7 mouse cellular contexts compared by ENCODE assay signal in the genomic region with DNA sequence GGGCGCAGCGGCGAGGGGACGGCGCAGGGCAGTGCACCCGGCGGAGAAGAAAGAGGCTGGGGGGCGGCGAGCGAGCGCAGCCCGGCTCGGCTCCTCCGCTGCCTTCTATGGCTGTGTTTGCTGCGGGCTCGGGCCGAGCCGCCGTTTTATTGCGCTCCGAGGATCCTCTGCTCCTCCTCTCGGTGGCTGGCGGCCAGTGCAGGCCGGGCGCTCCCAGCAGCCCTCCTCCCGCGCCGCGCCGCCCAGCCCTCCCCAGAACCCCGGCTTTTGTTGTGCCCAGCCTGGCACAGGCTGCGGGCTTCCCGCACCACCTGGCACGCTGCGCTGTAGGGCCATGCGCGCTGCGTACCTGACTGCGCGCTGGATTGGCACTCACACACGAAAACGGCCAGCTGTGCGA. TPM values are rescaled to one million over a fixed set of nuclear protein-coding genes. Genes with fewer than 3 reads are reported as not detected.
DNase-seq lines count a peak whose midpoint lies in the region; ATAC-seq and TF ChIP-seq lines count a peak whose summit lies in the region.

No protein-coding gene starts in this region.

- ATAC-seq in limb, embryonic 11.5 days (ENCODE audit: insufficient number of reproducible peaks, low FRiP score, low TSS enrichment, low read depth): peak; percentile 81
- ATAC-seq in midbrain, embryonic 13.5 days: peak; percentile 97

- DNase-seq in adrenal gland, postnatal 10 days: peak; percentile 90
- peak; percentile 85 for DNase-seq in embryo, embryonic 9.5 days (ENCODE audit: extremely low spot score)
- peak; percentile 91 to 92 for DNase-seq in heart, adult 18-20 months
- DNase-seq in kidney, adult 18-20 months: peak; percentile 77
- DNase-seq in limb, embryonic 11.5 days (ENCODE audit: low spot score): peak; percentile 90

- peak overlapping the region; percentile 81 for H3K4me3 ChIP-seq in limb, embryonic 11.5 days (ENCODE audit: low read depth, low read length)
- peak overlapping the region; percentile 81 for H3K4me3 ChIP-seq in midbrain, embryonic 13.5 days (replicated peaks)
- peak overlapping the region; percentile 76 for H3K4me3 ChIP-seq in small intestine, adult 2 months (ENCODE audit: low read depth, low read length)

- TF ChIP-seq CTCF in small intestine, adult 2 months (IDR thresholded peaks at IDR 0.05; ENCODE audit: extremely low read depth, insufficient read length, insufficient replicate concordance, low read depth, low read length): 0 out of 2 replicates have a peak, but pooled peaks have one; percentile 30

- H3K4me2 ChIP-seq in limb, embryonic 11.5 days (ENCODE audit: low read depth, severe bottlenecking): peak overlapping the region; percentile 69
- peak overlapping the region; percentile 93 for H3K4me2 ChIP-seq in midbrain, embryonic 13.5 days (replicated peaks)

- WGBS in limb, embryonic 11.5 days: under 1% methylated on average over 42 of the region's 43 CpGs
- 0% methylated on average over 29 of the region's 43 CpGs for WGBS in midbrain, embryonic 13.5 days
- WGBS in small intestine, adult 2 months: under 1% methylated on average over 43 of the region's 43 CpGs

- H3K4me1 ChIP-seq in limb, embryonic 11.5 days (ENCODE audit: control insufficient read depth, insufficient read depth, low read length): peaks cover 16% of the 10 kb centered on the region
- peaks cover 31% of the 10 kb centered on the region for H3K4me1 ChIP-seq in midbrain, embryonic 13.5 days (replicated peaks)
- peaks cover 3% of the 10 kb centered on the region for H3K4me1 ChIP-seq in small intestine, adult 2 months (ENCODE audit: control insufficient read depth, insufficient read depth, insufficient read length, low read length)

- H3K9ac ChIP-seq in limb, embryonic 11.5 days (ENCODE audit: low read length): peak overlapping the region; percentile 96
- H3K9ac ChIP-seq in midbrain, embryonic 13.5 days (replicated peaks): peak overlapping the region; percentile 94

- peak; percentile 48 for TF ChIP-seq POLR2A in small intestine, adult 2 months (IDR thresholded peaks at IDR 0.05; ENCODE audit: low read depth, low read length)

- H3K36me3 ChIP-seq in limb, embryonic 11.5 days (ENCODE audit: control insufficient read depth, insufficient read depth, low read length): no peaks in the 10 kb centered on the region
- no peaks in the 10 kb centered on the region for H3K36me3 ChIP-seq in midbrain, embryonic 13.5 days
- H3K36me3 ChIP-seq in small intestine, adult 2 months (ENCODE audit: control insufficient read depth, insufficient read depth, low read length): no peaks in the 10 kb centered on the region

- peak overlapping the region; percentile 86 for H3K27ac ChIP-seq in limb, embryonic 11.5 days (replicated peaks; ENCODE audit: low read depth, low read length)
- H3K27ac ChIP-seq in midbrain, embryonic 13.5 days: peak overlapping the region; percentile 87
- H3K27ac ChIP-seq in small intestine, adult 2 months (ENCODE audit: insufficient read depth, low read depth, low read length): peak overlapping the region; percentile 38

- H3K9me3 ChIP-seq in limb, embryonic 11.5 days (ENCODE audit: control insufficient read depth, low read length): no peaks in the 10 kb centered on the region
- no peaks in the 10 kb centered on the region for H3K9me3 ChIP-seq in midbrain, embryonic 13.5 days

- H3K27me3 ChIP-seq in limb, embryonic 11.5 days (ENCODE audit: control insufficient read depth, insufficient read depth, low read length): no peaks in the 10 kb centered on the region
- no peaks in the 10 kb centered on the region for H3K27me3 ChIP-seq in midbrain, embryonic 13.5 days
- H3K27me3 ChIP-seq in small intestine, adult 2 months (ENCODE audit: control insufficient read depth, insufficient read depth, low read length): peaks cover 9% of the 10 kb centered on the region; the same call in 1 of the 2 replicates

RNA-seq across cellular contexts. Expression of a gene that starts 0.3 kb away (rescaled TPM):
- 100 to 1,000 TPM; 101 to 111 TPM for total RNA-seq in adrenal gland, postnatal 10 days (2021)
- 100 to 1,000 TPM in 1 of 2 experiments, 10 to 100 TPM in 1; 75.0 to 102 TPM for total RNA-seq in heart, adult 18-20 months (2021)
- polyA plus RNA-seq in limb, embryonic 11.5 days (2014; fragmentation: Nextera tagmentation; extraction: Ambion mirVana): 64.4 and 68.4 TPM in 2 replicates
- 37.2 and 42.2 TPM in 2 replicates for polyA plus RNA-seq in midbrain, embryonic 13.5 days (2015; fragmentation: Nextera tagmentation; extraction: Ambion mirVana)
- 22.6 and 27.7 TPM in 2 replicates for polyA plus RNA-seq in small intestine, adult 2 months (2012; rRNA removed)

RNA-seq across cellular contexts. Expression of a gene that starts 12.9 kb away (rescaled TPM):
- 1 to 10 TPM in 1 of 2 experiments, under 1 TPM in 1; 0.60 to 1.2 TPM for total RNA-seq in adrenal gland, postnatal 10 days (2021)
- under 1 TPM; 0.39 to 0.42 TPM for total RNA-seq in heart, adult 18-20 months (2021)
- 0.21 and 0.53 TPM in 2 replicates for polyA plus RNA-seq in limb, embryonic 11.5 days (2014; fragmentation: Nextera tagmentation; extraction: Ambion mirVana)
- 0.17 and 0.22 TPM in 2 replicates for polyA plus RNA-seq in midbrain, embryonic 13.5 days (2015; fragmentation: Nextera tagmentation; extraction: Ambion mirVana)
- 0.04 TPM in 1 of 2 replicates, not detected in the other for polyA plus RNA-seq in small intestine, adult 2 months (2012; rRNA removed)

RNA-seq across cellular contexts. Expression of a gene that starts 46.7 kb away (rescaled TPM):
- 10 to 100 TPM; 55.4 to 58.3 TPM for total RNA-seq in adrenal gland, postnatal 10 days (2021)
- total RNA-seq in heart, adult 18-20 months (2021): 10 to 100 TPM; 19.6 to 34.9 TPM
- 3.6 and 4.1 TPM in 2 replicates for polyA plus RNA-seq in limb, embryonic 11.5 days (2014; fragmentation: Nextera tagmentation; extraction: Ambion mirVana)
- polyA plus RNA-seq in midbrain, embryonic 13.5 days (2015; fragmentation: Nextera tagmentation; extraction: Ambion mirVana): 1.7 and 2.3 TPM in 2 replicates
- polyA plus RNA-seq in small intestine, adult 2 months (2012; rRNA removed): 372 and 739 TPM in 2 replicates

Comparison
In these comparisons a context has a peak if more than half of its experiments do, and no peak if none do; other contexts are left out.
1. Peak in every context shown above with its lines: DNase-seq, ATAC-seq, H3K4me3 ChIP-seq and H3K27ac ChIP-seq.
2. RNA of a gene that starts 46.7 kb away (polyA plus RNA-seq): 372 to 739 TPM in small intestine, adult 2 months; 3.6 to 4.1 TPM in limb, embryonic 11.5 days and 1.7 to 2.3 TPM in midbrain, embryonic 13.5 days; every median in the first group is over 10 times any median in the second.